Mouse (Mus musculus) lung, postnatal 0 days (tissue): ENCODE data around the gene Ric8b.

Experiments used
- CTCF ChIP-seq: IDR thresholded peaks from 2 replicates; pipeline ENCODE4 v1.5.1; 2016; ENCODE audit warnings: antibody characterized with exemption, mild to moderate bottlenecking
- EP300 ChIP-seq: IDR thresholded peaks from 2 replicates; pipeline ENCODE4 v1.6.1; 2016; ENCODE audit warnings: antibody characterized with exemption, mild to moderate bottlenecking, control low read depth

- no peak for TF ChIP-seq CTCF
- no peak for TF ChIP-seq EP300
Observed at GRCm38 (mm10) chr10:85007861-85008840, 90.7 kb downstream of the Ric8b start.
